Mouse (Mus musculus) forebrain, embryonic 16.5 days (tissue): ENCODE results near the gene Pir. TPM values are rescaled to one million over a fixed set of nuclear protein-coding genes. Genes with fewer than 3 reads are reported as not detected.

ENCODE experiments used
- ATAC-seq: fragments of 200-750 bp; cut with Nextera tagmentation; 2 replicates; pipeline ENCODE4 v1.8.0; 2017; ENCODE audit warnings: mild to moderate bottlenecking, moderate library complexity
- H3K27ac ChIP-seq: fragments of 300-500 bp; sonication (generic); 2 replicates; pipeline ENCODE4 v1.5.1; 2014; ENCODE audit warnings: low read length, control low read depth
- H3K27me3 ChIP-seq: fragments of 300-500 bp; sonication (generic); replicated peaks from 2 replicates; pipeline ENCODE4 v1.6.1; 2014; ENCODE audit warnings: low read length; ENCODE audit not compliant: control insufficient read depth, insufficient read depth
- H3K36me3 ChIP-seq: fragments of 300-500 bp; sonication (generic); 2 replicates; pipeline ENCODE4 v1.6.1; 2014; ENCODE audit not compliant: control insufficient read depth, insufficient read depth
- H3K4me1 ChIP-seq: fragments of 300-500 bp; sonication (generic); replicated peaks from 2 replicates; pipeline ENCODE4 v1.6.1; 2014; ENCODE audit warnings: low read length; ENCODE audit not compliant: control insufficient read depth, insufficient read depth
- H3K4me2 ChIP-seq: fragments of 300-500 bp; sonication (generic); 2 replicates; pipeline ENCODE4 v1.6.1; 2014; ENCODE audit warnings: mild to moderate bottlenecking, low read length, control low read depth
- H3K4me3 ChIP-seq: fragments of 300-500 bp; sonication (generic); replicated peaks from 2 replicates; pipeline ENCODE4 v1.5.1; 2014; ENCODE audit warnings: mild to moderate bottlenecking, low read length, control low read depth
- H3K9ac ChIP-seq: fragments of 300-500 bp; sonication (generic); replicated peaks from 2 replicates; pipeline ENCODE4 v1.6.1; 2014; ENCODE audit warnings: low read depth, low read length, control low read depth
- H3K9me3 ChIP-seq: fragments of 300-500 bp; sonication (generic); 2 replicates; pipeline ENCODE4 v1.6.1; 2016; ENCODE audit warnings: low read length; ENCODE audit not compliant: control insufficient read depth
- WGBS: fragments of 180-500 bp; shearing (Covaris S2); extraction: QIAGEN DNeasy Blood & Tissue Kit; methylation state at CpG from one replicate; pipeline ENCODE4 v1.1.7; 2014; 5-methylcytosine and 5-hydroxymethylcytosine counted together
- polyA plus RNA-seq: library from polyadenylated mRNA; unstranded; fragments of >200 nt; fragmentation: Nextera tagmentation; extraction: Ambion mirVana; gene quantifications from 2 replicates; pipeline ENCODE4 v1.2.1, GENCODE M21; 2015

Gene Pir
- polyA plus RNA-seq, 1 experiment from 2014 or later, result 3.1 TPM

DNA sequence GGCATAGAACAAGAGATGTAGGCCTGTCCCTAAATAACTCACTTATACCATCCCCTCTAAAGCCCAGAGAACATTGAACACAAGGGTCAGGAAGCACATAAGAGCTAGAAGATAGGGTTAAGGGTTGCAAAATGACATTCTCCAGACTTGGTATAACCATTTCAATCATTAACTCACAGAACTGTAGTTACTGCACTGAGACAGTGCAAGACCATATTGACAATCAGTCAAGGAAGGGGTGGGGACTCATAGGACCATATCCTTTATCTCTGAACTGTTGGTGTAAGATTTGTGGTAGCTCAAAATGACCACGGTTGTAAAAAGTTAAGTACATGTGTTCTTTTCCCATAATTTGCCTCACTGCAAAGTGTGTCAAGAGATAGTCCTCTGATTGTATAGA, 141.4 kb downstream of the Pir start:
- ATAC-seq, result no peak
- Histone ChIP-seq H3K4me1 (no peaks in the 10 kb centered on the region), H3K36me3 (no peaks in the 10 kb centered on the region), H3K9ac (no peak overlapping the region), H3K27ac (no peak overlapping the region), H3K4me2 (no peak overlapping the region), H3K27me3 (no peaks in the 10 kb centered on the region), H3K4me3 (no peak overlapping the region), H3K9me3 (no peaks in the 10 kb centered on the region)
- 84% methylated on average over 1 of the region's 1 CpGs for WGBS

- Histone ChIP-seq H3K4me2 (no peak overlapping the region), H3K9me3 (no peaks in the 10 kb centered on the region), H3K4me1 (peaks cover 5% of the 10 kb centered on the region; the same call in 1 of the 2 replicates), H3K27me3 (no peaks in the 10 kb centered on the region), H3K4me3 (no peak overlapping the region), H3K36me3 (no peaks in the 10 kb centered on the region), H3K9ac (no peak overlapping the region), H3K27ac (no peak overlapping the region)
- WGBS, result 85% methylated on average over 2 of the region's 2 CpGs
- ATAC-seq, result no peak
These were observed 147.6 kb downstream of the Pir start for GRCm38 (mm10) chrX:164416803-164417202.

- no peak overlapping the region for H3K9ac ChIP-seq
- H3K4me3 ChIP-seq, result no peak overlapping the region
- H3K9me3 ChIP-seq, result no peaks in the 10 kb centered on the region
- no peak overlapping the region for H3K4me2 ChIP-seq
- no peaks in the 10 kb centered on the region for H3K27me3 ChIP-seq
- ATAC-seq, result no peak
- no peak overlapping the region for H3K27ac ChIP-seq
- peaks cover 5% of the 10 kb centered on the region; the same call in 1 of the 2 replicates for H3K4me1 ChIP-seq
- H3K36me3 ChIP-seq, result no peaks in the 10 kb centered on the region
These were observed 148.8 kb downstream of the Pir start for GRCm38 (mm10) chrX:164418008-164418407.

- H3K27ac ChIP-seq, result peak within 1 kb of the TSS; percentile 61
- no peaks in the 10 kb centered on the region for H3K36me3 ChIP-seq
- ATAC-seq, result peak; percentile 99
- H3K9me3 ChIP-seq, result no peaks in the 10 kb centered on the region
- peak within 1 kb of the TSS; percentile 63 for H3K4me3 ChIP-seq
- H3K27me3 ChIP-seq, result no peaks in the 10 kb centered on the region
- peak within 1 kb of the TSS; percentile 59 for H3K9ac ChIP-seq
- H3K4me1 ChIP-seq, result peaks cover 5% of the 10 kb centered on the region; the same call in 1 of the 2 replicates
- H3K4me2 ChIP-seq, result peak within 1 kb of the TSS; percentile 61
- WGBS, result 21% methylated on average over 39 of the region's 40 CpGs
These were observed 150.3 kb downstream of the Pir start, which contains the start of gene Piga for GRCm38 (mm10) chrX:164419471-164419939. TSS of gene Piga (plus strand) at chrX:164419787.

GRCm38 (mm10) chrX:164419955-164420354, 150.8 kb downstream of the Pir start:
- ATAC-seq, result peak; percentile 26; the same call in 1 of the 2 replicates
- H3K4me2 ChIP-seq, result peak overlapping the region; percentile 61
- H3K4me3 ChIP-seq, result peak overlapping the region; percentile 63
- H3K27me3 ChIP-seq, result no peaks in the 10 kb centered on the region
- WGBS, result 19% methylated on average over 13 of the region's 13 CpGs
- no peaks in the 10 kb centered on the region for H3K9me3 ChIP-seq
- H3K4me1 ChIP-seq, result peaks cover 5% of the 10 kb centered on the region; the same call in 1 of the 2 replicates
- H3K27ac ChIP-seq, result peak overlapping the region; percentile 61
- peak overlapping the region; percentile 59 for H3K9ac ChIP-seq
- H3K36me3 ChIP-seq, result no peaks in the 10 kb centered on the region

- no peaks in the 10 kb centered on the region for H3K36me3 ChIP-seq
- H3K27ac ChIP-seq, result no peak overlapping the region
- no peaks in the 10 kb centered on the region for H3K9me3 ChIP-seq
- H3K9ac ChIP-seq, result no peak overlapping the region
- H3K4me1 ChIP-seq, result peaks cover 5% of the 10 kb centered on the region; the same call in 1 of the 2 replicates
- H3K4me2 ChIP-seq, result peak overlapping the region; percentile 61
- ATAC-seq, result no peak
- H3K4me3 ChIP-seq, result peak overlapping the region; percentile 63
- WGBS, result 59% methylated on average over 3 of the region's 3 CpGs
- no peaks in the 10 kb centered on the region for H3K27me3 ChIP-seq
These were observed 151.3 kb downstream of the Pir start for GRCm38 (mm10) chrX:164420518-164420917.

Other genes with a start within 250 kb of the Pir start
- 0.38 and 0.55 TPM in 2 replicates for gene Car5b, start 241.4 kb upstream of the Pir start, polyA plus RNA-seq
- gene Siah1b, start 192.9 kb upstream of the Pir start, polyA plus RNA-seq, result 20.8 and 28.3 TPM in 2 replicates
- gene Cltrn, start 180.5 kb upstream of the Pir start, polyA plus RNA-seq, result 0.26 TPM in 1 of 2 replicates, not detected in the other
- 0.32 TPM in 1 of 2 replicates, not detected in the other for gene Ace2, start 130.0 kb upstream of the Pir start, polyA plus RNA-seq
- gene Bmx, start 11.2 kb upstream of the Pir start, polyA plus RNA-seq, result 0.38 and 0.43 TPM in 2 replicates
- gene Vegfd, start 104.0 kb downstream of the Pir start, polyA plus RNA-seq, result 0.60 and 1.2 TPM in 2 replicates
- 7.6 and 8.0 TPM in 2 replicates for gene Piga, start 150.4 kb downstream of the Pir start, polyA plus RNA-seq
- not detected in 2 replicates for gene Asb11, start 167.6 kb downstream of the Pir start, polyA plus RNA-seq
- gene Asb9, start 237.0 kb downstream of the Pir start, polyA plus RNA-seq, result not detected in 2 replicates